Mouse (Mus musculus) ZHBTc4 (cell line): Measurements from ENCODE around the gene Tmem72.

Source experiments
- DNase-seq: peaks from one replicate; pipeline ENCODE4 v3.0.0-alpha.2; 2011; ENCODE audit warnings: low read depth, low spot score

Tmem72 gene

GRCm38 (mm10) chr6:116679563-116680288 is 37.0 kb downstream of the Tmem72 start:
- no peak for DNase-seq

GRCm38 (mm10) chr6:116677321-116677720 is 39.4 kb downstream of the Tmem72 start:
- DNase-seq = no peak

- peak; percentile 64 for DNase-seq
Observed at GRCm38 (mm10) chr6:116676355-116676913, 40.3 kb downstream of the Tmem72 start.

- DNase-seq = peak; percentile 36
Observed at GRCm38 (mm10) chr6:116674283-116674886, 42.3 kb downstream of the Tmem72 start.

- DNase-seq = peak; percentile 91
Observed at GRCm38 (mm10) chr6:116673471-116674282, 43.0 kb downstream of the Tmem72 start, which contains the start of gene Rassf4. Gene Rassf4, minus strand, starts transcription at chr6:116673952.

GRCm38 (mm10) chr6:116672349-116672748 is 44.4 kb downstream of the Tmem72 start:
- no peak for DNase-seq

GRCm38 (mm10) chr6:116671768-116672167 is 44.9 kb downstream of the Tmem72 start:
- DNase-seq = no peak

- peak; percentile 74 for DNase-seq
Observed at GRCm38 (mm10) chr6:116671031-116671430, 45.7 kb downstream of the Tmem72 start.

- DNase-seq = no peak
Observed at GRCm38 (mm10) chr6:116670144-116670543, 46.6 kb downstream of the Tmem72 start.

- DNase-seq = peak; percentile 85
Observed at GRCm38 (mm10) chr6:116668682-116669470, 47.8 kb downstream of the Tmem72 start.

- DNase-seq = peak; percentile 38
Observed at GRCm38 (mm10) chr6:116667382-116667781, 49.3 kb downstream of the Tmem72 start.

- no peak for DNase-seq
Observed at GRCm38 (mm10) chr6:116666892-116667291, 49.8 kb downstream of the Tmem72 start.

- DNase-seq = no peak
Observed at GRCm38 (mm10) chr6:116666085-116666750, 50.5 kb downstream of the Tmem72 start.

- DNase-seq = no peak
Observed at GRCm38 (mm10) chr6:116664830-116665229, 51.9 kb downstream of the Tmem72 start.

- DNase-seq = no peak
Observed at GRCm38 (mm10) chr6:116664031-116664430, 52.7 kb downstream of the Tmem72 start.

GRCm38 (mm10) chr6:116663364-116663763 is 53.3 kb downstream of the Tmem72 start:
- DNase-seq = no peak

GRCm38 (mm10) chr6:116653684-116654454 is 62.8 kb downstream of the Tmem72 start:
- peak; percentile 70 for DNase-seq

GRCm38 (mm10) chr6:116653191-116653590 is 63.5 kb downstream of the Tmem72 start:
- no peak for DNase-seq

GRCm38 (mm10) chr6:116651437-116652118 is 65.1 kb downstream of the Tmem72 start:
- no peak for DNase-seq
